Mouse (Mus musculus) macrophage (primary cell): ENCODE results near the gene Acat2. TPM values are rescaled to one million over a fixed set of nuclear protein-coding genes. Genes with fewer than 3 reads are reported as not detected.
"Not testable (repeated sequence)": the region's sequence is repeated elsewhere in the genome, so short reads cannot be mapped to it uniquely, and the experiment has no call there.

Experiments used
- H3K27ac ChIP-seq: fragments of 350-480 bp; formaldehyde crosslinking; 2 replicates; pipeline ENCODE4 v1.9.0; 2021
- H3K36me3 ChIP-seq: fragments of 350-480 bp; formaldehyde crosslinking; 2 replicates; pipeline ENCODE4 v1.9.0; 2021; ENCODE audit errors: inconsistent target
- H3K4me3 ChIP-seq: fragments of 350-480 bp; formaldehyde crosslinking; 2 replicates; pipeline ENCODE4 v1.9.0; 2021; ENCODE audit errors: inconsistent target
- H3K79me2 ChIP-seq: fragments of 350-480 bp; formaldehyde crosslinking; 2 replicates; pipeline ENCODE4 v1.9.0; 2021; ENCODE audit errors: inconsistent target
- WGBS: methylation state at CpG from one replicate; pipeline ENCODE4 v1.1.7; 2026; ENCODE audit warnings: inconsistent platforms; ENCODE audit not compliant: missing documents; 5-methylcytosine and 5-hydroxymethylcytosine counted together
- polyA plus RNA-seq: library from polyadenylated mRNA; stranded (reverse); fragments of 250-400 nt; gene quantifications from 3 replicates; pipeline ENCODE4 v1.2.4, GENCODE M21; 2018; ENCODE audit warnings: inconsistent platforms

Acat2 gene
- polyA plus RNA-seq, 1 experiment from 2014 or later = 7.0 TPM

DNA sequence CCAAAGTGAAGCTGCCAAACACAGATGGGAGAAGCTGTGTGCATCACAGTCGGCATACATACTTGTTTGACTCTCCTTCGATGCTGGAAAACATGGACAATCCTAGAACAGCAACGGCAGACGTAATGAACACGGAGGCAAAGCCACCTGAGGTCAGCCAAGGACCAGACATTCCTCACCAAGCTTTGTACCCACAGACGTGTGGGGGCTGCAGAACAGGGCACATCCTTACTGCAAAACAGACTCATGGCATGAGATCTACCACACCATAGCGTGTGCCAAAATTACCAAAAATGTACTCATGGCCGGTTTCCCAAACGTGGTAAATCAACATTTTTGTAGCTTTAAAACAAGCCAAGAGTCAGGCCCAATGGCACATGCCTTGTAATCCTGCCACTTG is 54.1 kb downstream of the Acat2 start:
- Histone ChIP-seq H3K79me2 (no peaks in the 10 kb centered on the region), H3K36me3 (no peaks in the 10 kb centered on the region), H3K4me3 (no peak overlapping the region), H3K27ac (no peak overlapping the region)
- 96% methylated on average over 9 of the region's 9 CpGs for WGBS

- Histone ChIP-seq H3K36me3 (no peaks in the 10 kb centered on the region), H3K4me3 (no peak overlapping the region), H3K79me2 (no peaks in the 10 kb centered on the region), H3K27ac (no peak overlapping the region)
- 93% methylated on average over 4 of the region's 4 CpGs for WGBS
Observed at GRCm38 (mm10) chr17:12905810-12906209, 54.7 kb downstream of the Acat2 start.

DNA sequence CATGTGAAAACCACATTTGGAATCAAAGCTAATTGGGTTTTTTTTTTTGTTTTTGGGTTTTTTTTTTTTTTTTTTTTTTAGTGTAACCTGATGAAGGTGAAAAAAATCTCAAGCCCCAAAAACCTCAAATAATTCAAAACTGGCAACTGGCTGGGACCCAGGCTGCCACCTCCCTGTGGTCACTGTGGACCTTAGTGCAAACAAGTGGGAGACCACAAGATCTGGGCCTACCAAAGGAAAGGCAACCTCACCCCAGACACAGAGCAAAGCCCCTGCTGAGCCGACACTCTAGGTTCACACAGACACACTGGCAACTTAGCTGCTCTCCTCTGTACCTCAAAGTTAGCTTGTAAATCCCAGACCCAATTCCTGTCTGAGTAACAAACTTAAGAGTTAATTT is 56.2 kb downstream of the Acat2 start:
- 87% methylated on average over 1 of the region's 1 CpGs for WGBS
- H3K27ac ChIP-seq = no peak overlapping the region
- H3K79me2 ChIP-seq = no peaks in the 10 kb centered on the region
- H3K36me3 ChIP-seq = no peaks in the 10 kb centered on the region
- no peak overlapping the region for H3K4me3 ChIP-seq

DNA sequence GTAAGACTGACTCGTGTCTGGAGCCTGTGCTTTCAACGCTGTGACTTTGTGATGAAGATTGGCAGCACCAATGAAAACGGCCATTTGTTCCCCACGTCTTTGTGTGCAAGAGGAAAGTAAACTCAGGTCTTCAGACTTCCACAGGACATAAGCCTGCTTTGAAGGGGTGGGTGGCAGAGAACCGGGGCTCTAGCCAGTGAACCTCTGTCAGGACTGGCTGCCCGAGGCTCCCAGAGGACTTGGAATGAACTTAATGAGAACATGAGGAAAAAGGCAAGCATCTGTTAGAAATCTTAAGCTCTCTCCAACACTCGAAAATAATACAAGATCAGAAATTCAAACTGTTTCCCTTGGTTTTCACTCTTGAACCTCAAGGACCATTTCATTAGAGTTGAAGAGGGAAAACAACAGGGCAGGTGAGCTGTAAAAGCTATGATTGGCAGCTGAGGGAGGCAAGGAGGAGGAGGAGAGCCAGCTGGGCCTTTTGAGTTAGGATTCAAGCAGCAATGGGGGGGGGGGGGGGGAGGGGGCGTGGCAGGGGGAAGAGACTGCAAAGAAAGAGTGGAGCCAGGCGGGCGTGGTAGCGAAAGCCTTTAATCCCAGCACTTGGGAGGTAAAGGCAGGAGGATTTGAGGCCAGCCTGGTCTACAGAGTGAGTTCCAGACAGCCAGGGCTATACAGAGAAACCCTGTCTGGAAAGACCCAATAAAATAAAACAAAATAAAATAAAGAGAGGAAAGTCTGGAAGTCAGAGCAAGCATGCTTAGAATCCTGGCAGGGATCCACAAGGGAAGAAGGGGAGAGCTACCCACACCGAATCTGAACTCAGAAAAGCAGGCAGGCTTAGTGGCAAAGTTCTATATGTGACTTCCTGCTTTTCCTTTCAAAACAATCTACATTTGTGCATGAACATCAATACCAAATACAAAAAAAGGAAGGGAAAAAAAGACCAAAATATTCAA is 56.9 kb downstream of the Acat2 start:
- Histone ChIP-seq H3K4me3 (no peak overlapping the region), H3K27ac (no peak overlapping the region), H3K79me2 (no peaks in the 10 kb centered on the region), H3K36me3 (no peaks in the 10 kb centered on the region)
- whole genome bisulfite sequencing = 84% methylated on average over 11 of the region's 12 CpGs

GRCm38 (mm10) chr17:12902291-12902690 is 58.3 kb downstream of the Acat2 start:
- Histone ChIP-seq H3K79me2 (no peaks in the 10 kb centered on the region), H3K4me3 (no peak overlapping the region), H3K36me3 (no peaks in the 10 kb centered on the region), H3K27ac (no peak overlapping the region)
- WGBS = 94% methylated on average over 6 of the region's 6 CpGs

DNA sequence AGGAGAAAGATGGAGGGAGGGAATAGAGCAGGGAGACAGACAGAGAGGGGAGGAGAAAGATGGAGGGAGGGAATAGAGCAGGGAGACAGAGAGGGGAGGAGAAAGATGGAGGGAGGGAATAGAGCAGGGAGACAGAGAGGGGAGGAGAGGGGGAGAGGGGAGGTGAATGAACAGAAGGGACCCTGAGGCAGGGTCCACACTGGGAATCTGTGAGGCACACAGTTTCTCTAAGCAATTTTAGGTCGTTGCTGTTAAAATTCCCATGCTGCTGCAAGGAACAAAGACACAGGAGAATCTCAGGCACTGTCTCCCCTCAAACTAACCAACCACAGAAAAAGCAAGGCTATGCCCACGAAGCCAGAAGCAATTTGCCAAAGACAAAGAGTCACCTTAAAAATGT is 61.9 kb downstream of the Acat2 start:
- 92% methylated on average over 2 of the region's 2 CpGs for WGBS
- not testable (repeated sequence) for H3K36me3 ChIP-seq

DNA sequence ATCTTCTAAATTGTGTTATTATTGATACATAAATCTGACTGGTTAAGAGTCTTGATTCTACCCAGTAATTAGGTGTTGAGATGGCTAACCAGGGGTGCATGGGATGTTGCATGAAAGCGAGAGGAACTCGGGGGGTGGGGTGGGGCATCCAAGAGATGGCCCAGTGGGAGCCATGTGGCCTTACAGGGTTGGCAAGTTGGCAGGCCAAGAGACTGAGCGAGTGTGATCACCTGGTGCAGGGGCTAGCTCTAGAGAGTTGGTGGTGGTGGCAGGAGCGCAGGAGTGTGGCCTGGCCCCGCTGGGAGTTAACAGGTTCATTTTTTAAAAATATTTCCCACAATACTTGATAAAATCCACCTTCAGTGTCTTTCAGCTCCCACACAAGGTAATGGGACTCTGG is 62.9 kb downstream of the Acat2 start:
- WGBS = 92% methylated on average over 5 of the region's 5 CpGs
- Histone ChIP-seq H3K79me2 (no peaks in the 10 kb centered on the region), H3K27ac (no peak overlapping the region), H3K4me3 (no peak overlapping the region), H3K36me3 (no peaks in the 10 kb centered on the region)

More for the DNA sequence above, 61.9 kb downstream of the Acat2 start:
- H3K27ac ChIP-seq, H3K4me3 ChIP-seq, H3K79me2 ChIP-seq: not testable (repeated sequence)

Other genes starting within 250 kb of the Acat2 start
- gene Igf2r, start 191.1 kb downstream of the Acat2 start, polyA plus RNA-seq = 44.5 to 77.5 TPM (median 67.5 TPM) in 3 replicates
- not detected in 3 replicates for gene Mas1, start 92.6 kb downstream of the Acat2 start, polyA plus RNA-seq
- not detected in 3 replicates for gene Mrgprh, start 84.7 kb downstream of the Acat2 start, polyA plus RNA-seq
- 0.09 to 0.41 TPM in 2 of 3 replicates, not detected in the other for gene Pnldc1, start 50.5 kb downstream of the Acat2 start, polyA plus RNA-seq
- 108 to 202 TPM (median 164 TPM) in 3 replicates for gene Tcp1, start 45.0 kb downstream of the Acat2 start, polyA plus RNA-seq
- gene Mrpl18, start 44.4 kb downstream of the Acat2 start, polyA plus RNA-seq = 51.1 to 81.8 TPM (median 56.2 TPM) in 3 replicates
- 0.39 TPM in 1 of 3 replicates, not detected in the others for gene Acat3, start 20.1 kb downstream of the Acat2 start, polyA plus RNA-seq
- 87.5 to 118 TPM (median 87.8 TPM) in 3 replicates for gene Wtap, start 33.4 kb upstream of the Acat2 start, polyA plus RNA-seq
- 43.6 to 99.3 TPM (median 89.5 TPM) in 3 replicates for gene Sod2, start 46.1 kb upstream of the Acat2 start, polyA plus RNA-seq
- gene Gpr31b, start 91.5 kb upstream of the Acat2 start, polyA plus RNA-seq = 0.46 to 2.5 TPM (median 1.6 TPM) in 3 replicates
- gene Tcp10b, start 100.4 kb upstream of the Acat2 start, polyA plus RNA-seq = 0.30 to 0.32 TPM in 2 of 3 replicates, not detected in the other
- gene Unc93a, start 171.1 kb upstream of the Acat2 start, polyA plus RNA-seq = not detected in 3 replicates